Mouse (Mus musculus): ENCODE measurements around the gene Rgs8. TPM values are rescaled to one million over a fixed set of nuclear protein-coding genes. Genes with fewer than 3 reads are reported as not detected.

The Rgs8 gene
- polyA plus RNA-seq, 1 experiment from 2014 or later: 0.27 TPM

DNA sequence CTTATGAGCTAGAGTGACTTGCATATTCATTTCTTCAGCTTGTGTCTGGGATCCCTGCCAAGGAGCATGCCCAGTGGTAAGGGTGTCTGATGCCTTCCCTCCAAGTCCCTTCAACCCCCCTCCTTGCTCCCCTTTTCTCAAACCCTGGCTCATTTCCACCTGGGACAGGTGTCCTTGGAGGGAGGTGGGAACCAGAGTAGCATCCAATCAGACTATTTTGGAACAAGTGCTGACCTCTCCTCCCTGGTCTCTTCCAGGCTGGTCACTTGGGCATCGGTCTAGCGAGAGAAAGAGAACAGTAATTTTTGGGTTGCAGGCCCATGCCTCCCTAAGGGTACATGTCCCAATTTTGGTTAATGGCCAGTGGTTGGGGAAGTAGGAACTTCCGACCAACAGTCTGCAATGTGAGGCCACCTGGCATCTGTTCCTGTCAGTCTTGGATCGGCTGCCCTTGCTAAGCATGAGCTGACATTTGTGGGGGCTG lies 14.5 kb downstream of the Rgs8 start:
- Histone ChIP-seq H3K36me3 (ENCODE audit: control insufficient read depth, insufficient read depth, low read length) (no peaks in the 10 kb centered on the region), H3K4me2 (no peak overlapping the region), H3K27ac (ENCODE audit: low read depth, low read length) (no peak overlapping the region), H3K9me3 (replicated peaks; ENCODE audit: control insufficient read depth, low read length) (no peaks in the 10 kb centered on the region), H3K9ac (ENCODE audit: low read depth, low read length) (no peak overlapping the region), H3K27me3 (ENCODE audit: control insufficient read depth, insufficient read depth, low read length) (peaks cover 15% of the 10 kb centered on the region), H3K4me3 (ENCODE audit: low read depth, low read length) (no peak overlapping the region), H3K4me1 (ENCODE audit: control insufficient read depth, insufficient read depth, low read length) (peaks cover 21% of the 10 kb centered on the region; the same call in 1 of the 2 replicates)
- 67% methylated on average over 4 of the region's 4 CpGs for WGBS (ENCODE audit: insufficient replicate concordance)
- no peak for ATAC-seq (replicated peaks; ENCODE audit: insufficient number of reproducible peaks, low FRiP score, low TSS enrichment)

DNA sequence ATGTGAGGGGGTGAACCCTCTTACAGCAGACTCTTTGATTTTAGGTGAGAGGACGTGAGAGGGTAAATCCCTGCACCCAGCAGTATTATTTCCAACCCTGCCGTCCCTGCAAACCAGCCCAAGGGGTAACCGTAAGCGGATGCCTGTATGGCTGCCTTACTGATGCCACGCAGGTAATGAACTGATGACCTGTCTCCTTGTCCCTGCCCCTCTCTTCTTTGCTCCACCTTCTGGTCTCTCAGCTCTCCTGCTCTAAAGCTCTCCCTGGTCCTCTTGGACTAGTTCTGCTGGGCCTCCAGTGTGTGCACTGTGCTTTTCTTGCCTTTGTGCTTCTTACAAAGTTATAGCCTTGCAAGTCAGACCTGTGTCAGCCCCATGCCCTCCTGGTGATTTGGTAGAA lies 15.0 kb downstream of the Rgs8 start:
- Histone ChIP-seq H3K9ac (ENCODE audit: low read depth, low read length) (no peak overlapping the region), H3K36me3 (ENCODE audit: control insufficient read depth, insufficient read depth, low read length) (no peaks in the 10 kb centered on the region), H3K4me2 (no peak overlapping the region), H3K9me3 (replicated peaks; ENCODE audit: control insufficient read depth, low read length) (no peaks in the 10 kb centered on the region), H3K27me3 (ENCODE audit: control insufficient read depth, insufficient read depth, low read length) (peaks cover 15% of the 10 kb centered on the region), H3K27ac (ENCODE audit: low read depth, low read length) (no peak overlapping the region), H3K4me1 (ENCODE audit: control insufficient read depth, insufficient read depth, low read length) (peaks cover 21% of the 10 kb centered on the region; the same call in 1 of the 2 replicates), H3K4me3 (ENCODE audit: low read depth, low read length) (no peak overlapping the region)
- 63% methylated on average over 5 of the region's 5 CpGs for WGBS (ENCODE audit: insufficient replicate concordance)
- ATAC-seq (replicated peaks; ENCODE audit: insufficient number of reproducible peaks, low FRiP score, low TSS enrichment): no peak

DNA sequence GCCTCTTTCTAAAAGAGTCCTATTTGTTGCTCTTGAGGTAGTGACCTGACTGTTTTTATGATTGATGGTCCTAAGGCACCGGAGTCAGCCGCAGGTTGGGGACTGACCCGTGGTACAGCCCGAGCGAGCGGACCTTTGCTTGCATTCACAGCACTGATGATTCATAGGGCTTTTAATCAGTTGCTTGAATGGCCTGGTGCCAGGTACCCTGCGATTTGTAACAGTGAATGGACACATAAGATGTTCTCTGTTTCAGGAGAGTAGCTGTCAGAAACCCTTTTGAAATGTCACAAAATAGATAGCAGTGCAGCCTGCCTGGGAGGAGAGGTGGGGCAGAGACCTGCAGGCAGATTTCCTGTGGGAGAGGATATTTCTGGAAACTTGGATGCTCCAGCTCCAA lies 16.3 kb downstream of the Rgs8 start:
- ATAC-seq (replicated peaks; ENCODE audit: insufficient number of reproducible peaks, low FRiP score, low TSS enrichment): 0 out of 2 replicates have a peak, but pooled peaks have one; percentile 18
- Histone ChIP-seq H3K9me3 (replicated peaks; ENCODE audit: control insufficient read depth, low read length) (no peaks in the 10 kb centered on the region), H3K36me3 (ENCODE audit: control insufficient read depth, insufficient read depth, low read length) (no peaks in the 10 kb centered on the region), H3K4me3 (ENCODE audit: low read depth, low read length) (no peak overlapping the region), H3K27me3 (ENCODE audit: control insufficient read depth, insufficient read depth, low read length) (peaks cover 12% of the 10 kb centered on the region), H3K4me2 (no peak overlapping the region), H3K4me1 (ENCODE audit: control insufficient read depth, insufficient read depth, low read length) (peaks cover 21% of the 10 kb centered on the region; the same call in 1 of the 2 replicates), H3K9ac (ENCODE audit: low read depth, low read length) (no peak overlapping the region), H3K27ac (ENCODE audit: low read depth, low read length) (no peak overlapping the region)
- WGBS (ENCODE audit: insufficient replicate concordance): 39% methylated on average over 7 of the region's 7 CpGs

DNA sequence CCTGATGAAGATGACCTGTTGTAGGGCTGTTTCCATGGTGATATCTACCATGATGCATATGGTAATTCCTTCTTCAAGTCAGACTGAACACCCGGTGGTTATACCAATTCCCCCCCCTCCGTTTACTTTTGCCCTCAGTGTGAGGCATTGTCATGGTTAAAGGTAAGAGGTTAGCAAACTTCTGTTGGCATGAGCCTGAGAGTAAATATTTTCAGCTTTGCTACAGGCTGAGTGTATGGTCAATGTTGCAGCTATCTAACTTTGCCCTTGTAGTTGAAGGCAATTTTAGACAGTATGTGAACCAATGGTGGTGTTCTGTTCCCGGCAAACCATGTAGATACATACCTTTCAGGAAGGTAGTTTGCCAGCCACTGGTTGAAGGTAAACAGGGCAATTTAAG lies 16.9 kb downstream of the Rgs8 start:
- Histone ChIP-seq H3K27me3 (ENCODE audit: control insufficient read depth, insufficient read depth, low read length) (peaks cover 10% of the 10 kb centered on the region), H3K4me3 (ENCODE audit: low read depth, low read length) (no peak overlapping the region), H3K9ac (ENCODE audit: low read depth, low read length) (no peak overlapping the region), H3K4me2 (no peak overlapping the region), H3K9me3 (replicated peaks; ENCODE audit: control insufficient read depth, low read length) (no peaks in the 10 kb centered on the region), H3K36me3 (ENCODE audit: control insufficient read depth, insufficient read depth, low read length) (no peaks in the 10 kb centered on the region), H3K27ac (ENCODE audit: low read depth, low read length) (no peak overlapping the region), H3K4me1 (ENCODE audit: control insufficient read depth, insufficient read depth, low read length) (peaks cover 21% of the 10 kb centered on the region; the same call in 1 of the 2 replicates)
- 65% methylated on average over 3 of the region's 3 CpGs for WGBS (ENCODE audit: insufficient replicate concordance)
- no peak for ATAC-seq (replicated peaks; ENCODE audit: insufficient number of reproducible peaks, low FRiP score, low TSS enrichment)

DNA sequence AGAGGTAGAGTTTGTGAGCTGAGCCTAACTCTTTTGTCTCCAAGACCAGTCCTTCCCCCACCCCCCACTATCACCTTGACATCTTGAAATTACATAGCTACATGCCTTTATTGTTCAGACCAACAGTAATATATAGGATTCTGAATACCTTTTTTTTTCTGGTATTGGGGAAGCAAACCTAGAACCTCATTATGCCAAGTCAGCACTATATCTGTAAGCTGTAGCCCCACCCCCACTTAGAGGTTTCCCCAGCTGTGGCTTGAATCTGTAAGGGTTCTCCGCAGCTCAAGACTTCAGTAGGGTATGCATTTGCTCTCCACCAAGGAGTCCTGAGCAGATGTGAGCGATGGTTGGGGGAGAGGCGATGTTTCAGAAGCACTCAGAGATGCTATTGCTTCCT lies 18.5 kb downstream of the Rgs8 start:
- no peak overlapping the region for H3K9ac ChIP-seq (ENCODE audit: low read depth, low read length)
- 77% methylated on average over 3 of the region's 3 CpGs for WGBS (ENCODE audit: insufficient replicate concordance)
- no peak for ATAC-seq (replicated peaks; ENCODE audit: insufficient number of reproducible peaks, low FRiP score, low TSS enrichment)
- no peaks in the 10 kb centered on the region for H3K9me3 ChIP-seq (replicated peaks; ENCODE audit: control insufficient read depth, low read length)
- H3K27ac ChIP-seq (ENCODE audit: low read depth, low read length): no peak overlapping the region
- peaks cover 5% of the 10 kb centered on the region for H3K27me3 ChIP-seq (ENCODE audit: control insufficient read depth, insufficient read depth, low read length)
- no peak overlapping the region for H3K4me3 ChIP-seq (ENCODE audit: low read depth, low read length)
- no peak overlapping the region for H3K4me2 ChIP-seq
- peaks cover 12% of the 10 kb centered on the region; the same call in 1 of the 2 replicates for H3K4me1 ChIP-seq (ENCODE audit: control insufficient read depth, insufficient read depth, low read length)
- H3K36me3 ChIP-seq (ENCODE audit: control insufficient read depth, insufficient read depth, low read length): no peaks in the 10 kb centered on the region

DNA sequence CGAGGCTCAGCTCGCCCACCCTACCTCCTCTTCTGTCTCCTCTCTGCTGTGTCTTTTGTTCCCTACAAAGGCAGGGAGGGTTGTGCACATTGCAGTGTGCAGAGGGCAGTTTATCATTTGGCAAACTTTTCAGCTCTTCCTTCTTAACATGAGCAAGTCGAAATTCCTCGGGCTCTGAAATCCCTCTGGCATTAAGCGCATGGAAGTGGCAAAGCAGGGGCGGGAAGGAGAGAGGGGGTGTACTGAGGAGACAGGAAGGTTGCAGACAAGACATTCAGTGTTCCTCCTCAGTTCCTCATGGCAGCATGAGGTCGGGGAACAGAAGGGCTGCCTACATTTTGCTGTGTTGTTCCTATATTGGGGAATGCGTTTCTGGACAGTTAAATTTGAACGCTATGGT lies 19.9 kb downstream of the Rgs8 start:
- Histone ChIP-seq H3K27me3 (ENCODE audit: control insufficient read depth, insufficient read depth, low read length) (peaks cover 6% of the 10 kb centered on the region), H3K27ac (ENCODE audit: low read depth, low read length) (no peak overlapping the region), H3K9me3 (replicated peaks; ENCODE audit: control insufficient read depth, low read length) (no peaks in the 10 kb centered on the region), H3K4me3 (ENCODE audit: low read depth, low read length) (no peak overlapping the region), H3K4me1 (ENCODE audit: control insufficient read depth, insufficient read depth, low read length) (peaks cover 9% of the 10 kb centered on the region; the same call in 1 of the 2 replicates), H3K4me2 (no peak overlapping the region), H3K9ac (ENCODE audit: low read depth, low read length) (no peak overlapping the region), H3K36me3 (ENCODE audit: control insufficient read depth, insufficient read depth, low read length) (no peaks in the 10 kb centered on the region)
- ATAC-seq (replicated peaks; ENCODE audit: insufficient number of reproducible peaks, low FRiP score, low TSS enrichment): no peak
- WGBS (ENCODE audit: insufficient replicate concordance): 57% methylated on average over 9 of the region's 9 CpGs

DNA sequence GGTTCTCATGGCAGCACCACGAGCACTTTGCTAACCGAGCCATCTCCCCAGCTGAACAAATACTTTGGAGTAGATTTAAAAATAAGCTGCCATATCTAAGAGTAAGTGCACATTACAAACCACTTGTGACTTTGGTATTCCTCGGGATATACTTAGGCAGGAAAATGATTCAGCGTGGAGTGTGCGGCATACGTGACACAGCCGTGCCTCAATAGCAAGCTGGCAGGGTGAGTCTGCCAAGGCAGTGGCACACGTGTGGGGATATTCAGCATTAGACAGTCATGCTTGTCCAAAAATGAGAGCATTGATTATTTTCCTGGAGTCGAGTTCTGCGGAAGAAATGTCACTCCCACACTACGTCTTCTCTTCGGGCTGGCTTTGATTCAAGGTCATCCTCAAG lies 21.1 kb downstream of the Rgs8 start:
- H3K27ac ChIP-seq (ENCODE audit: low read depth, low read length): no peak overlapping the region
- no peak overlapping the region for H3K9ac ChIP-seq (ENCODE audit: low read depth, low read length)
- no peaks in the 10 kb centered on the region for H3K36me3 ChIP-seq (ENCODE audit: control insufficient read depth, insufficient read depth, low read length)
- 79% methylated on average over 12 of the region's 12 CpGs for WGBS (ENCODE audit: insufficient replicate concordance)
- peaks cover 9% of the 10 kb centered on the region; the same call in 1 of the 2 replicates for H3K4me1 ChIP-seq (ENCODE audit: control insufficient read depth, insufficient read depth, low read length)
- H3K4me2 ChIP-seq: no peak overlapping the region
- peaks cover 4% of the 10 kb centered on the region; the same call in 1 of the 2 replicates for H3K27me3 ChIP-seq (ENCODE audit: control insufficient read depth, insufficient read depth, low read length)
- no peak for ATAC-seq (replicated peaks; ENCODE audit: insufficient number of reproducible peaks, low FRiP score, low TSS enrichment)
- no peaks in the 10 kb centered on the region for H3K9me3 ChIP-seq (replicated peaks; ENCODE audit: control insufficient read depth, low read length)
- no peak overlapping the region for H3K4me3 ChIP-seq (ENCODE audit: low read depth, low read length)

DNA sequence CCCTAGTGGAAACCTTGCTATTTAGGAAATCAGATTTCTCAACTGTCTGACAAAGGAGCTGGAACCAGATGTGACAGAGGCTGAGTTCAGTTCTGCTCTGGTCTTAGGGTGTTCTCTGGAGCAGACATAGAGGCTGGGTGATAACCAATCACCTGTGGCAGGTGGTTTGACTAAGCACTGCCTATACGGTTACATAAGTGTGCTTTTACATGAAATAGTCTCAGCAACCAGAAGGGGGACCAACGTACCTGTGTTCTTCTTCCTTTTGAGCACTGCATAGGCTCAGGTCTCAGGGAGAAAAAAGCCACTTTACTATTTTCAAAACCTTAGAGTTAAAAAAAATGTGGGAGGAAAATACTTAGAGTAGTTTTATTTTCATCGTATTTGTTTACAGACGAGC lies 22.8 kb downstream of the Rgs8 start:
- 75% methylated on average over 4 of the region's 4 CpGs for WGBS (ENCODE audit: insufficient replicate concordance)
- no peak for ATAC-seq (replicated peaks; ENCODE audit: insufficient number of reproducible peaks, low FRiP score, low TSS enrichment)
- Histone ChIP-seq H3K27ac (ENCODE audit: low read depth, low read length) (no peak overlapping the region), H3K36me3 (ENCODE audit: control insufficient read depth, insufficient read depth, low read length) (no peaks in the 10 kb centered on the region), H3K9ac (ENCODE audit: low read depth, low read length) (no peak overlapping the region), H3K4me3 (ENCODE audit: low read depth, low read length) (no peak overlapping the region), H3K27me3 (ENCODE audit: control insufficient read depth, insufficient read depth, low read length) (peaks cover 4% of the 10 kb centered on the region; the same call in 1 of the 2 replicates), H3K4me2 (no peak overlapping the region), H3K4me1 (ENCODE audit: control insufficient read depth, insufficient read depth, low read length) (peaks cover 1% of the 10 kb centered on the region; the same call in 1 of the 2 replicates), H3K9me3 (replicated peaks; ENCODE audit: control insufficient read depth, low read length) (no peaks in the 10 kb centered on the region)

DNA sequence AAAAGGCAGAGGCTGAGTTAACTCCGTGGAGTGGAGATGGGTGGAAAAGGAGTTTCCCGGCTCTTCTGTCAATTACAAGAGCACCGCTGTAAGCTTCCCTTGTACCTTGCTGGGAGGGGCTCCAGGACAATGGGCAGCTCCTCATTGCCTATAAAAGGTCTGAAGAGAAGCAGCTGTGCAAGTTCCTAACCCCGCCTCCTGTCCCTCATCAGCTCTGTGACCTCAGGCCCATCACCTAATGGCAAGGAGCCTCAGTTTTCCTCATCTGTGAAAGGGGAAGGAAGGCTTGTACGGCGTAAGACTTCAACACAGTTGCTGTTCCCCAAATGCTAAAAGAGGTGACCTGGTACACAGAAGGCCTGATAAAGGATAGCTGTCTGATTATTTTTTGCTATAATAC lies 24.8 kb downstream of the Rgs8 start:
- WGBS (ENCODE audit: insufficient replicate concordance): 51% methylated on average over 6 of the region's 6 CpGs
- Histone ChIP-seq H3K9me3 (replicated peaks; ENCODE audit: control insufficient read depth, low read length) (no peaks in the 10 kb centered on the region), H3K4me2 (no peak overlapping the region), H3K4me3 (ENCODE audit: low read depth, low read length) (no peak overlapping the region), H3K9ac (ENCODE audit: low read depth, low read length) (no peak overlapping the region), H3K27ac (ENCODE audit: low read depth, low read length) (no peak overlapping the region), H3K27me3 (ENCODE audit: control insufficient read depth, insufficient read depth, low read length) (peaks cover 4% of the 10 kb centered on the region; the same call in 1 of the 2 replicates), H3K36me3 (ENCODE audit: control insufficient read depth, insufficient read depth, low read length) (no peaks in the 10 kb centered on the region), H3K4me1 (ENCODE audit: control insufficient read depth, insufficient read depth, low read length) (no peaks in the 10 kb centered on the region)
- ATAC-seq (replicated peaks; ENCODE audit: insufficient number of reproducible peaks, low FRiP score, low TSS enrichment): no peak
